Mouse (Mus musculus) urinary bladder, adult 18-20 months (tissue): ENCODE measurements around the gene Fkbpl.

Experiments
- DNase-seq, 2 experiments: peaks; one replicate each; pipeline ENCODE4 v3.0.0; 2022; ENCODE audit warnings: low spot score in 2 of 2, mixed read lengths in 2 of 2

Fkbpl gene

DNA sequence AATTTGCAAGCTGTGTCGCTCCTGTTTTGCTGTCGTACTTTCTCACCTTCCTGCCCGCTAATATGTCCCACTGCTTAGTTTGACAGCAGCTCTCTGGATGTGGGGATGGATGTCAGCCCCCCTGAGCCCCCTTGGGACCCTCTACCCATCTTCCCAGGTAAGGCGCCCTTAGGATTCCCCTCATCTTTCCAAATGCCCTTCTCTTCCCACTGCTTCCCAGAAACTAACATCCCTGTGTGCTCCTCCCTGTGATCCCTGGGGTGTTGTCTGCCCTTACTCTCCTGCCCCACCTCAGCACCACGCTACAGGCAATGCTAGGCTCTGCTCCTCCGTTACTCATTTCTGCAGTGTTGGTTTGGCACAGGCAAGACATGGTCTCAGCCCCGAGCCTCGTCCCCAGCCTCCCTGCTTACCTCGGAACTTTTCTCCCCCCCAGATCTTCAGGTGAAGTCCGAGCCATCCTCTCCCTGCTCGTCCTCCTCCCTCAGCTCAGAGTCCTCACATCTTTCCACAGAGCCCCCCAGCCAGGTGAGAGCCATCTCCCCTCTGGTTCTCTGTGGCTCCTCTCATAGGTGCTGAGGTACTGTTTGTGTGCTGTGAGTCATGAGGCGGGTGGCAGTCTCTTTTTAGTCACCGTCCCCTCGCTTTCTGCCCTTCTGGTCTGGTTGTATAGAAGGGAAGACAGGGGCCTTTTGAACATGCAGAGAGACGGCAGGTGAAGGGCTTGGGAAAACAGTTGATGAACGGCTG is 3.8 kb downstream of the Fkbpl start:
- DNase-seq: no peak

DNA sequence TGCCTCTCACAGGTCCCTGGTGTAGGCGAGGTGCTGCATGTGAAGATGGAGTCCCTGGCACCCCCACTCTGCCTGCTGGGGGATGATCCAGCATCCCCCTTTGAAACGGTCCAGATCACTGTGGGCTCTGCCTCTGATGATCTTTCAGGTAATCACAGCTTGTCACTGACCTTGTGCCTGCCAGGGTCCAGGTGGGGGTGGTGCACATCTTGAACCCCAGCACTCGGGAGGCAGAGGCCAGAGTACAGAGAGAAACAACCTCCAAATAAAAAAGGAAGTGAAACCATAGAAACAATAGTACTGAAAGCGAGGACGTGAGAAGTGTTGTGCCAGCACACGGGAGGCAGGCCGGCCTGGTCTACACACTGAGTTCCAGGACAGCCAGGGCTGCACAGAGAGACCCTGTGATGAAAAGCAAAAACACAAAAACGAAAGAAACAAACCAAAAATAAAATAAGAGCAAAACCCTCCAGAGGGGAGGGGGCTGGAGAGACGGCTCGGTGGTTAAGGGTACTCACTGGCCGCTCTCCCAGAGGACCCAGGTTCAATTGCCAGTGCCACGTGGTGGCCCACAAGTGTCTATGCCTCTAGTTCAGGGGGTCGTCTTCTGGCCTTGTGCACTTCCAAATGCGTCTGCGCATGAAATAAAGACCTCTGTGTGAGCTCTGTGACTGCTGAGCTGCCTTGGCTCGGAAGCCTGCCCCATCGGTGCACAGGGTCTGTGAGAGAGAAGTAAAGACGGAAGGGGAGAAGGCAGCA is 4.7 kb downstream of the Fkbpl start:
- DNase-seq: no peak

GRCm38 (mm10) chr17:34650781-34651180 is 6.2 kb downstream of the Fkbpl start:
- DNase-seq: no peak

DNA sequence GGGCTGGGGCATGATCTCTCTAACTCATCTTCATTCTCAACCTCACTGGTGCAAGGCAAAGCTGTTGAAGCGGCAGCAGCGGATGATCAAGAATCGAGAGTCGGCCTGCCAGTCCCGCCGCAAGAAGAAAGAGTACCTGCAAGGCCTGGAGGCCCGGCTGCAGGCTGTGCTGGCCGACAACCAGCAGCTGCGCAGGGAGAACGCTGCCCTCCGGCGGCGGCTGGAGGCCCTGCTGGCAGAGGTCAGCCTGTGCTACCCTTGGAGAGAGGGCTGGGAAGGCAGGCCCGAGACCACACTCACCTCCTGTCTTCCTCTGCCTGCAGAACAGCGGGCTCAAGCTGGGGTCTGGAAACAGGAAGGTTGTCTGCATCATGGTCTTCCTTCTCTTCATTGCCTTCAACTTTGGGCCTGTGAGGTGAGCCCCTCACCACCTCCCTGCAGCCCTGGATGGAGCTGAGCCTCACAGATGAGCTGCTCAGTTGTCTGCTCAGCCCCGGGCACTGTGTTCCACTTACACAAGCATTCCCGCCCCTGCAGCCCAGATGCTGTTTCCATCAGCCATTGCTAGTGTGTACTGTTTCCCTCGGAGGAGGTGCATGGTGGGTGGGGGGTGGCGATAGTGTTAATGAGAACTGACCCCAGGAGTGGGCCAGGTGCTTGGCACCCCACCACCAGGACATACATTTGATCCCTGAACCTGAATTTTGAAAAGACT is 7.1 kb downstream of the Fkbpl start:
- no peak for DNase-seq

DNA sequence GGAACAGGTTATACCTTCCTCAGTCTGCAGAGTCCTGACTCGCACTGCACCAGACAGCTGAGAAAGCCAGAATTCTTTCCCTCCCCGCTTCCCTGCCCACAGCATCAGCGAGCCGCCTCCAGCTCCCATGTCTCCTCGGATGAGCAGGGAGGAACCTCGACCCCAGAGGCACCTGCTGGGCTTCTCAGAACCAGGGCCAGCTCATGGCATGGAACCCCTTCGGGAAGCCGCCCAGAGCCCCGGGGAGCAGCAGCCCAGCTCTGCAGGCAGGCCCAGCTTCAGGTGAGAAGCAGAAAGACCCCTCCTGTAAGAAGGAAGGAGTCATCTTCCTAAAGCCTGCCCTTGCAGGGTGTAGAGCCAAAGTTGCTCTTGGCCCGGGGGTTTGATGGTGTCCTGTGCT is 8.0 kb downstream of the Fkbpl start:
- DNase-seq: no peak

GRCm38 (mm10) chr17:34652985-34653384 is 8.4 kb downstream of the Fkbpl start:
- no peak for DNase-seq

DNA sequence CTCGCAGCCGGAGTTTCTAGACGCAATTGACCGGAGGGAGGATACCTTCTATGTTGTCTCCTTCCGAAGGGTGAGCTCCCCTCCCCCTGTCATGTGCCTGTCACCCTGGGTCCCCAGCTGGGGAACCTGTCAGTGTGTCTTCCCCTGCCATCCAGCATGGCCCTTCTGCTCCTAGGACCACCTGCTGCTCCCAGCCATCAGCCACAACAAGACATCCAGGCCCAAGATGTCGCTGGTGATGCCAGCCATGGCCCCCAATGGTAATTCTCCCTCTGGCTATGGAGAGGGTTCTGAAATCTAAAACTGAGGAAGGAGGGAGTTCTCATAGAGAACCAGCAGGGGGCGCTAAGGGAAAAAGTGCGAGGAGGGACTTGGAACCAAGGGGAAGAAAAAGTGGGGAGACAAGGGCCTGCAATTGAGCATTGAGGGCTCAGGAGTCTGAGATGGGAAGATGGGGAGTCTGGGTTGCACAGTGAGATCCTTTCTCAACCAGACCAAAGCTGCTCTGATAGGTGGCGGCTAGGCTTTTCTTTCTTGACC is 9.3 kb downstream of the Fkbpl start:
- no peak for DNase-seq

GRCm38 (mm10) chr17:34654392-34654791 is 9.8 kb downstream of the Fkbpl start:
- DNase-seq: no peak

DNA sequence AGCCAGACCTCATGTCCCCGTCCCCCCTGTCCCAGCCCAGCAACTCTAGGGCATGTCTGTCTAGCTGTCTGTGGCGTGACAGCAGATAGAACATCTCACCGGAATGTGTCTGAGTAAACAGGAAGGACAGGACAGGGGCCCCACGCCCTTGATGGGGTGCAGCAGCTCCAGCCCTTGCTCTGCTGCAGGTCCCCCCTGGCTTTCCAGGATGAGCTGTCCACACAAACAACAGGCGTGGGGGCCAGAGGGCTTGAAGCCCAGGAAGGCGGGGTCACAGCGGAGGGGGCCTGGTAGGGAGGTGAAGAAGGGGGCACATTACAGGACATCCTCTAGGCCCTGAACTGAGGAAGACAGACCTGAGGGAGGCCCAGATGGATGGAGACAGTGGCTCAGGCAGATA is 10.6 kb downstream of the Fkbpl start:
- peak in 1 of 2 experiments; percentile 73 for DNase-seq

DNA sequence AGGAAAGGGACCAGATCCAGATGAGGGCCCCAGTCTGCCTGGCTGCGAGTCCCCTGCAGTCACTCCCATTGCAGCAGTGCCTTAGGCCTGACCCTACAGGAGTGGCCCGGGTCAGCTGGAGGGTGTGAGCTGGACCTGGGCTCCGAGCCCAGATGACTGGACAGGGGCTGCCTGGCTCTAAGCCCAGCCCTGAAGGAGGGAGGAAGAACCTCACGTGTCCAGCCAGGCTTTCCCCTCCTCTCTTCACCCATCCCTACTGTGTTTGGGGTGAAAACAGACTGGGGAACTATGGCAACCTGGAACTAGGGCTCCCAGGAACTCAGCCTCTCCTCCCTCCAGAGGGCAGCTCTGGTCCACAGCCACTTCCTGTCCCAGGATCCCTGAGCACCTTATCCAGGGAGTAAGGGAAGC is 11.0 kb downstream of the Fkbpl start:
- peak in 1 of 2 experiments; percentile 89 for DNase-seq

GRCm38 (mm10) chr17:34656666-34657065 is 12.1 kb downstream of the Fkbpl start:
- no peak for DNase-seq

DNA sequence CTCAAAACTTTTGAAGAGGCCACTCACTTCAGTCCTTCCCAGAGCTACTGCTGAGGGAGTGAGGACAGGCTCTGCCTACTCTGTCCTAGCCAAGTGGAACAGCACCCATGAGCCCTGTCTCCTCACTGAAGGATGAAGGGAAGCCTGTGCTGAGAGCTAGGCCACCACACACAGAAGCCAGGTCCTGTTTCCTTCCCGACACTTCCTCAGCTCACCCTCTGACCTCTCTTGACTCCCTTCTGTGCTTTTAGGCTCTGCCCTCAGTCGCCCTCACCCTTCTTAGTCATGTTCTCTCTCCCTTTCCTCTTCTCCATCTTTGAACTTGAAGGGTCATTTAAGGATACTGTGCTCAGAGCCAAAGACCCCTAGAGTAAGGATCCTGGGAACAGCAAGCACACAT is 12.7 kb downstream of the Fkbpl start:
- no peak for DNase-seq

- DNase-seq: no peak
These were observed 13.6 kb downstream of the Fkbpl start for GRCm38 (mm10) chr17:34658145-34658544.

DNA sequence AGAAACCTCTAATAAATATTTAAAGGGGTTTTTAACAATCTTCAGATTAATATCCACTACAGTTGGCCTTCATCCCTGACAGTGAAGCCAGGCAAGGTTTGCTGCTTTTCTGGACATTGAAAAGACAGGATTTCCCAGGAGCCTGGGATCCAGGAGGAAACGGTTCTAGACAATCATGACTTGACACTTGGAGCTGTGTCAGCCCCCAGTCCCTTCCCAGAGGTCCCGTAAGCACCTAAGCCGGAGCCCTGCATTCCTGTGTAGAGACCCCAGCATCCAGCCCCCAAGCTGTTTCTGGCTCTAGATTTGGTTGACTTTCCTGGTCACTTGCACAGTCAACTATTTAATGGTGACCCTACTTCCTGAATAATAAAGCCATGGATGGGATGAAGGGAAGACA is 14.0 kb downstream of the Fkbpl start:
- no peak for DNase-seq

DNA sequence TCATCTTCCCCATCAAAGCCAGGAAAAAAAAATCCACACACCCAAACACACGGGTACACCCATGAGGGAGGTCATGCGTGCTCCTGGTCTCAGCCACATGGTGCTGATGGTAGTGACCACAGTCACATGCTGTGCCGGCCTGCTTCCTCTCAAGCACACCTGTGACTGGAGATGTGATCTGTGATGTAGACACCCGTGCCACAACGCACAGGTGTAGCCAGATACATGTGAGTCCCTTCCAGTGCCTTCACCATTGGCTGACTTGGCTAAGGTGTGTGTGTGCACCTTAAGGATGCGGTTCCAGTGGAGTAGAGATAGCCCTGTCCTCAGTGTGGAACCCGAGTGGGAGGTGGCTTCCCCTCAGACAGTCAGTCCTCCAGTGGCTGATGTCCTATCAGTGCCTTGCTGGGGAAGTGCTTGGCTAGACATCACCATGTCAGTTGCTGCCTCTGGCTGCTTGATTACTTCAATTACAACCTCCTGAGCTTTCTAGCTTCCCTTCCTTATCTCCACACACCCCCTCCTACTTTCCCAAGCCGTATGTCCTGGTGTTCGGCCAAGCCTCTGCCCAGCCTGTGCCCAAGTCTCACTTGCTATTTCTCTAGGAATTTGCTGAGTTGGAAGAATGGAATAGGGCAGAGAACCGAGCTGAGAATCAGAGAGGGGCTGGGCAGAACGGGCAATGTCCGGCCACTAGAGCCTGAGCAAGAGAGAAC is 14.8 kb downstream of the Fkbpl start:
- DNase-seq: no peak

- DNase-seq: no peak
These were observed 15.3 kb downstream of the Fkbpl start for GRCm38 (mm10) chr17:34659897-34660214.

DNA sequence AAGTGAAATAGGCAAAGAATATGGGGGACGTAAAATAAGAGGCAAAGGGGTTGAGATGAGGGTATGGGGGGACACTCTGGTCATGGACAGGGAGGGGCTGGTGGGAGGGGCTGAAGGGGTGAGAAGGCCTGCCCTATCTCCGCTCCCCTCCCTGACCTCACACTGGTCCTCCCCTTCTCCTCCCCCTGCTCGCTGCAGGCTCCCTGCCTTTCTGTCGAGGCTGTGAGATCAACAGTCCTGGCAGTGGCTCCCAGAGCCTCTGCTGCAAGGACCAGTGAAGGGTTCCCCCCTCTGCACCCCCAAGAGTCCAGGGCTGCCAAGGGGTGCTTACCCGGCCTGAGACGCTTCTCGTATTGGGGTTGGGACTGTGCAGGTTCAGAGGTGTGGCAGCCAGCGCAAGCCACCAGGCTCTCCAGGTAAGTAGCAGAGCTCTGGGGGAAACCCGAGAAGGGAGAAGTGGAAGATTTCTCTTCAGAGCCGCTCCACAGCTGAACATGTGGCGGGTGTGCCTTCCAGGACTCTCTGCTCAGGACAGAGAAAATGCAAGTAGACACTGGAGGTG is 15.8 kb downstream of the Fkbpl start:
- no peak for DNase-seq

DNA sequence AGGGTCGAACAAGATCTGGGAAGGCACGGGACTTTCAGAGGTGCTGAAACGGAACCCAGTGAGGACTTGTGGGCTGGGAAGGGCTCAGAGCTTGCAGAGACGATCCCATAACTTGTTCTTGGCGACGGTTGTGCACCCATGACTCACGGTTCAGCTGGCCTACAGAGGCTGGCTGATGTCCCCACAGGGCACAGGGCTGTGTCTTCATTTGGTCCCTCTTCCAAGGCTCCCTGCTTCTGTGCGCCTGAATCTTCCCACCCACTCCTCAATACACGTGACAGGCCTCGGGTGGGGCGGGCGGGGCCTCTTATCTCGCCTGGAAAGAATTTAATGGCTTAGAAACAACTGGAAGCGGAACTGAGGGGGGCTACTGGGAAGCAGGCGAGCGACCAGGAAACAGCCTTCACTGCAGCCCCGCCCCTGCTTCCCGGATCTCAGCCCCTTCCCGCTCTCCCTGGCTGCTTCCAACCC is 16.6 kb downstream of the Fkbpl start:
- peak in 1 of 2 experiments; percentile 64 for DNase-seq

- no peak for DNase-seq
These were observed 17.9 kb downstream of the Fkbpl start for GRCm38 (mm10) chr17:34662468-34662867.

DNA sequence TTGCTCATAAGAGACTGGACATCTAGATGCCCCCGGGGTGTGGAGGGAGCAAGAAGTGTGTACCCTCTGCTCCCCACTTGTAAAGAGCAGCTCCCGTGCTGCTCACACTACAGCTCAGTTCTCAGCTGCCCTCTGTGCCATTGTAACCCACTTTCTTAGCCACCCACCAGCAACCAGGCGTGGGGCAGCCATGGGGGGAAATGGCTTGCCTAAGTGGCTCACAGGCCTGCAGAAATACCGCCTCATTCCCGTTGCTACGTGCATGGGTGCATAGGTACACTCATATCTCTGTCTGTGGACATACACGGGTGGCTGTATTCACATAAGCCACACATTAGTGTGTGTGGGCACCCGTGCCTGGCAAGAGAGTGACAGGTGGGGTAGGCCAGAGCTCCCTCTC is 18.4 kb downstream of the Fkbpl start:
- DNase-seq: no peak

DNA sequence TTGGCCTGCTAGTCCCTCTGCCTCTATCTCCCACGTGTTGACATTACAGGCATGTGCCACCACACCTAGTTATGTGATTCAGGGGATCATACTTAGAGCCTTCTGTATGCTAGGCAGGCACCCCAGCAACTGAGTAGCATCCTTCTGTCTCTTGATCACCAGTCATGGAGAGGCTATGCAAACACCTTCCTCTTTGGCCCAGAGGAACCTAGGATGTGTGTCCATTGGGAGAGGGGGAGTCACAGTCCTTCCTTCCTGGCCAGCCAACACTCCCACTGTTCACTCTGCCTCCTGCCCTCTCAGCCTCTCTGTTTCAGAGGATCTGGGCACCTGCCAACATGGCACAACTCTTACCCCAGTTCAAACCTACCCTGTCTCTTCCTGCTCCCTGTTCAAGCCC is 19.0 kb downstream of the Fkbpl start:
- DNase-seq: no peak
